Mouse (Mus musculus) naive thymus-derived CD4-positive, alpha-beta T cell, adult 2 months (primary cell): ENCODE results near the gene Iqca.

Experiments used
- DNase-seq: peaks from one replicate; pipeline ENCODE4 v3.0.0-alpha.2; 2011; ENCODE audit warnings: low read depth

Iqca gene

GRCm38 (mm10) chr1:90153099-90153744, at the start of gene Iqca:
Gene Iqca (minus strand): TSS chr1:90153401.
- DNase-seq, result no peak

DNA sequence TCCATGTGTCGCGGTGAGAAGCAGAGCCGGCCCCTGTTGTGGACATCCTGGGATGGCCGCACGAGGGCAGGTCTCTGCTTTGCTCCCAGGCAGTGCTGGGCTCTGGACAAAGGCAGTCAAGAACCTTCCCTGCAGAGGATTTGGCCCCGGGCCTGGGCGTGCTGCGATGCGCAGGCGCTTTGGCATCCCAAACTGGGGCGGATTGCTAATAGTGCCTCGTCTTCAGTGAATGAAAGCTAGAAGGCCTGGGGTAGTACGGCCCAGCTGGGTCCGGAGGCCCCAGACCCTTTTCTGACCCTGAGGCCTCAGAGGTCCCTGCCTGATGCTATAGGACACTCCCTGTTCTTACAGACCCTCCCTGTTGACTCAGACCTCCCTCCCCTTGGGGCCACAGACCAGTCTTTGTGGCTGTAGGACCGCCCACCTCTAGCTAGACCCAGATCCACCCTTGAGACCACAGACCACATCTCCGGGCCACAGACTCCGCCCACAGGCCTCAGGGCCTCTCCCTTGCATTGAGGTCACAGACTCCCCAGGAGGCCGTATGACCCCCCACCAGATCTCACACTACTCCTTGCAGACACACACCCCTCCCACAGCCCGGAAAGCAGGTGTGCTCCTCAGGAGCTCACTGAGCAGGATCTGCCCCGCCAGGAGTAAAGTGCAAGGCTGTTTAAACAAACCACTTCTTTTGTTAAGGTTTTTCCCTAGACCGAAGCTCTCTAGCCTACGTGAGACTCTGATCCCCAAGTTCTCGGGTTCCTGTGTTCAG, 49.2 kb upstream of the Iqca start:
- no peak for DNase-seq

- DNase-seq, result no peak
Measured at GRCm38 (mm10) chr1:90201655-90202054, 48.5 kb upstream of the Iqca start.

- no peak for DNase-seq
Measured at GRCm38 (mm10) chr1:90201246-90201645, 48.0 kb upstream of the Iqca start.

- DNase-seq, result no peak
Measured at GRCm38 (mm10) chr1:90189046-90189445, 35.8 kb upstream of the Iqca start.

DNA sequence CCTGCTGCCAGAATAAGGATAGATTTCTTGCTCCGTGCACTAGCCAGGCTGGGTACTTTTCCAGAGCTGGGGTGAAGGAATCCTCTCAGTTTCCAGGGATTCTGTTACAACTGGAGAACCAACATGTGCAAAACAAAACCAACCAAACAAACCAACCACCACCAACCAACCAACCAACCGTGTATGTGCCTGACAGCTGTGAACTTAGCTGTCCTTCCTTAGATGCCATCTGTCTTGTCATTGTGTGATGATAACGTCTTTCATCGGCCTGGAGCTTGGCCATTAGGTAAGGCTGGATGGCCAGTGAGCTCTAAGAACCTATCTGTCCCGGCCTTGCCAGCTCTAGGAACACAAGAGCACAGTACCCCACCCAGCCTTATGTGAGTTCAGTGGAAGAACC, 33.7 kb upstream of the Iqca start:
- no peak for DNase-seq

DNA sequence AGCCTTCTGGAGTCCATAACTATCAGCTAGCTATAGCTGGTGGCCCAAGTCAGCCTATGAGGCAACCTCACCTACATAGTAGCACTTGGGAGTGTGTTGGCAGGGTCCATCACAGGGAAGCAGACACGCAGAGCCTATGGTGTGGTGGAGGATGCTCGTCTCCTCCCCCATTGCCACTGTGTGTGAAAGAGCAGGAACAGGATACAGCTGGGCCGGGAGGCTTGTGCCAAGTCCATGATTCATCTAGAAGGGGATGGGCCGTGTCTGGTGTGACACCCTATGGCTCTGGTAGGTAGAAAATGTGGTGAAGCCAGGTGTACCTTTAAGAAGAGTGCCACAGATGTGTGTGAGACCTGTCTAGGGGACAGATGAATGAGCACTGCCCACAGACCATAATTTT, 33.0 kb upstream of the Iqca start:
- no peak for DNase-seq

GRCm38 (mm10) chr1:90183602-90184001, 30.4 kb upstream of the Iqca start:
- no peak for DNase-seq

- DNase-seq, result no peak
Measured at GRCm38 (mm10) chr1:90182521-90182920, 29.3 kb upstream of the Iqca start.

DNA sequence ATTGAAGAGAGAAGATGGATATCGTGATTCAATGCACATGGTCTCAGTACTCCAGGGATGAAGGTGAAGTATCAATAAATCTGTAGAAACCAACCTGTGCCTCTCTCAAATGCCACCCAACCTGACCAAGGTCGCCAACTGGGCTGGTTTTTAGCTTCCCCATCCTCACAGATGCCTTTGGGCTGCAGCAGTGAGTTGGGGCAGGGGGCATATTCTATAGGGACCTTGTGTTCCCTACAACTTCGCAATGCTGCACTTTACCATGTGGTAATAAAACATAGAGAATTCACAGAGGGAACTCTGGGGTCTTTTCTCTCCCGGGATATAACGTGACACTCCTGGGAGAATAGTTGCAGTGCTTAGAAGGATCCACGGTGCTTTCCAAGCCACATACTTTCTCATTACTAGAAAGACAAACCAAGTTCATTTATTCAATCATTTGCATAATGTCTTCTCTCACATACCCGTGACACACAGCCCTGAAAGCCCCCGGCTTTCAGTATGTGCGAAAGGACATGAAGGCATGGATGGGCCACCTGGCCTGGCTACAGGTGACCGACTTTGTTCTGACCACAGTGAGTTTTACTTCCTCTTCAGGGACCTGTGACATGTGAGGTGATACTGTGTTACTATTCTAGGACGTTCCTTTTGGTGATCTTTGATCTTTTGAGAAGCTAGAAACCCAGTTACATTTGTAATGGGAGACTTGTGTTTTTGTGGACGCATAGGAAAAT, 27.9 kb upstream of the Iqca start:
- no peak for DNase-seq

- no peak for DNase-seq
Measured at GRCm38 (mm10) chr1:90180479-90180878, 27.3 kb upstream of the Iqca start.

DNA sequence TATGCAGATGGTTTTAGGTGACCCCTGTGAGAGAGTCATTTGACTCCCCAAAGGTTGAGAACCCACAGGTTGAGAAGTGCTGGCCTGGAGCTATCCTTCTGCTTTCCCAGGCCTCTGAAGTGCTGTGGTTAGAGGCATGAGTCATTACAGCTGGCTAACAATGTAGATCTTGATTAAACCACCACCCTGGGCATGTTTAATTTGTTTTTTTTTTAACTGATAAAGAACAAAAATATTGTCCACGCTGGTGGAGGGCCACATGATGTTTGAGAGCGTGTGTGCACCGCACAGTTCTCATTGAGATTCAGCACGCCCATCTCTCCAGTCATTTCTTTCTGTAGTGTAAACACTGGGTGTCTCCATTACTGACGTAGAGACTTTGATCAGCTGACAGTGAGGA, 24.8 kb upstream of the Iqca start:
- no peak for DNase-seq

DNA sequence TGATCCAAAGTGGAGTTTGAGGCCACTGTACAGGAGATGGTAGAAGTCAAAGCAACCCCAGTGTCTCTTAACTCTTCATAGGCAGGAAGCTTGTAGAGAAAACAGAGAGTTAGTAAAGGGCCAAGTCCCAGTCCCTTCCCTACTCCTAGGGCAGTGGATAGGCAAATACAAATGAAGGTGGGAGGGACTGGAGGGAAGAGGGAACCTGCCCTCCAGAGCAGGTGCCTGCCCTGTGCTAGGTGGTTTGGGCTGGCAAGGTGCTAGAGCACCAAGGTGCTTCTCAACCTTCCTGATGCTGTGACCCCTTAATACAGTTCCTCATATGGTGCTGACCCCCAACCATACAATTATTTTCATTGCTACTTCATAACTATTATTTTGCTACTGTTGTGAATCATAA, 24.4 kb upstream of the Iqca start:
- no peak for DNase-seq

DNA sequence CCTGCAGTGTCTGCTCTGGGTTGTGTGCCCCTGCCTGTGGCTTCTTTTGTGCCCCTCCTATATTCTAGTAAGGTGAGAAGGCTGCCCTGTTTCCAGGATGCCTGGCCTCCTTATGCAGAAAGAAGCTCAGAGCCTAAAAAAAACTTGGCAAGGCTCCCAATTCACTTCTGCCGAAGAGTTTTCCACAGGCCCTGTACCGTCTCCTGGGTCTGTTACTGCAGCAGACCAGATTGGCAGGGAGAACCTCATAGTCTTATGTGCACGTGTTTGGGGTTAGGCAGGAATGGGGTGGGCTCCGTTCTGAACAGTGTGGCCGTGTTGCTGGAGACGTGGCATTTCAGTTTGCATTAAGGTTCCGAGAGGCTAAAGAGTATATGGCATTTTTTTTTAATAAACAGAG, 23.0 kb upstream of the Iqca start:
- DNase-seq, result no peak

- no peak for DNase-seq
Measured at GRCm38 (mm10) chr1:90174338-90174737, 21.1 kb upstream of the Iqca start.

- no peak for DNase-seq
Measured at GRCm38 (mm10) chr1:90164319-90164718, 11.1 kb upstream of the Iqca start.

- no peak for DNase-seq
Measured at GRCm38 (mm10) chr1:90163161-90163560, 10.0 kb upstream of the Iqca start.

GRCm38 (mm10) chr1:90162379-90162857, 9.2 kb upstream of the Iqca start:
- DNase-seq, result no peak

GRCm38 (mm10) chr1:90161623-90162022, 8.4 kb upstream of the Iqca start:
- no peak for DNase-seq

- no peak for DNase-seq
Measured at GRCm38 (mm10) chr1:90159927-90160326, 6.7 kb upstream of the Iqca start.

GRCm38 (mm10) chr1:90156589-90156988, 3.4 kb upstream of the Iqca start:
- DNase-seq, result no peak

- no peak for DNase-seq
Measured at GRCm38 (mm10) chr1:90153787-90154186, 586 bp upstream of the Iqca start.

DNA sequence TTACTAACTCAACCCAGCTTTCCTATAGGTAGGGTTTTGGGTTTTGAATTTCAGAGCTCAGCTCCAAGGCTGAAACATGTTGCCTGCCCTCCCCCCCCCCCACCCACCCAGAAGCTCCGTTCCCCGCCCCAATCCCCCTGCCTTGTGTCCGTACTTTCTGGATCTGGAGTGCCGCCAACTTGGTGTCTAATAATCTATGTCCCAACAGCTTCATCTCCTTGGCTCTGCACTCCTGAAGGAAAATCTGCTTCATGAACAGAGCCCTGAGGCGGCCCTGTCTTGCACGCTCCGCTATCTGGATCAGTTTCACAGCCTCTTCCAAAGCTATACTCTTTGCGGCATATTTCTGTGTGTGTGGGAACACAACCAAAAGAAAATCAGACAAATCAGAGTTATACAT, 13.5 kb downstream of the Iqca start:
- no peak for DNase-seq
